Mouse (Mus musculus) embryonic facial prominence, embryonic 12.5 days (tissue): ENCODE data around the gene Olfr101. TPM values are rescaled to one million over a fixed set of nuclear protein-coding genes. Genes with fewer than 3 reads are reported as not detected.

Source experiments
- ATAC-seq: fragments of 200-750 bp; cut with Nextera tagmentation; 2 replicates; pipeline ENCODE4 v1.8.0; 2017; ENCODE audit not compliant: insufficient number of reproducible peaks, insufficient read depth, low FRiP score, low TSS enrichment
- H3K27ac ChIP-seq: fragments of 300-500 bp; sonication (generic); 2 replicates; pipeline ENCODE4 v1.5.1; 2016; ENCODE audit warnings: mild to moderate bottlenecking
- H3K27me3 ChIP-seq: fragments of 300-500 bp; sonication (generic); 2 replicates; pipeline ENCODE4 v1.6.1; 2016; ENCODE audit warnings: mild to moderate bottlenecking, moderate library complexity
- H3K36me3 ChIP-seq: fragments of 300-500 bp; sonication (generic); 2 replicates; pipeline ENCODE4 v1.6.1; 2016; ENCODE audit warnings: mild to moderate bottlenecking
- H3K4me1 ChIP-seq: fragments of 300-500 bp; sonication (generic); 2 replicates; pipeline ENCODE4 v1.6.1; 2016
- H3K4me2 ChIP-seq: fragments of 300-500 bp; sonication (generic); replicated peaks from 2 replicates; pipeline ENCODE4 v1.6.1; 2016; ENCODE audit warnings: mild to moderate bottlenecking, moderate library complexity
- H3K4me3 ChIP-seq: fragments of 300-500 bp; sonication (generic); 2 replicates; pipeline ENCODE4 v1.5.1; 2016; ENCODE audit warnings: mild to moderate bottlenecking
- H3K9ac ChIP-seq: fragments of 300-500 bp; sonication (generic); 2 replicates; pipeline ENCODE4 v1.6.1; 2016; ENCODE audit warnings: mild to moderate bottlenecking, moderate library complexity
- H3K9me3 ChIP-seq: fragments of 300-500 bp; sonication (generic); 2 replicates; pipeline ENCODE4 v1.6.1; 2016; ENCODE audit warnings: mild to moderate bottlenecking, moderate library complexity
- WGBS: fragments of 180-500 bp; shearing (Covaris S2); methylation state at CpG from one replicate; pipeline ENCODE4 v1.1.7; 2016; 5-methylcytosine and 5-hydroxymethylcytosine counted together
- polyA plus RNA-seq: library from polyadenylated mRNA; unstranded; fragments of >200 nt; fragmentation: Nextera tagmentation; extraction: Ambion mirVana; gene quantifications from 2 replicates; pipeline ENCODE4 v1.2.1, GENCODE M21; 2016

Olfr101 gene
- polyA plus RNA-seq, result not detected in 2 replicates

DNA sequence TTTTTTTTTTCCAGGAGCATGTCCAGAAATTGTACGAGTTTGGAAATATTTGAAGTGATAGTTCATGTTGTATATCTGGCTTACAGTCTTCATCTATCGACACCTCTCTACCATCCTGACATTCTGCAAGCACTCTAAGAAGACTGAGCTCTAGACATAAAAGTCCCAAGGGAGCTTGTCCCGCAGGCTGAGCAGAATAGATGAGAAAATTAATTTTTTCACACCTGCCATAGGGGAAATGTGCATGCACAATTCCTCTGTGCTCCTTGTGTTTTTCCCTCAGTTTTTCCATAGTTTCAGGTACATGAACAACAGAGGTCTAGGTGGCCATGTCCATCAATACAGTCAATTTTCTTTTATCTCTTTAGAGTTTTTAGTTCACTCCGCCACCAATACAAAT, at the start of gene Olfr101:
Gene Olfr101, minus strand, starts transcription at position 101 of the 400 bp plus-strand sequence.
- Histone ChIP-seq H3K27me3 (no peaks in the 10 kb centered on the region), H3K9ac (no peak within 1 kb of the TSS), H3K36me3 (no peaks in the 10 kb centered on the region), H3K4me2 (no peak within 1 kb of the TSS), H3K4me3 (no peak within 1 kb of the TSS), H3K9me3 (no peaks in the 10 kb centered on the region), H3K27ac (no peak within 1 kb of the TSS), H3K4me1 (no peaks in the 10 kb centered on the region)
- no peak for ATAC-seq
- 81% methylated on average over 4 of the region's 4 CpGs for WGBS

DNA sequence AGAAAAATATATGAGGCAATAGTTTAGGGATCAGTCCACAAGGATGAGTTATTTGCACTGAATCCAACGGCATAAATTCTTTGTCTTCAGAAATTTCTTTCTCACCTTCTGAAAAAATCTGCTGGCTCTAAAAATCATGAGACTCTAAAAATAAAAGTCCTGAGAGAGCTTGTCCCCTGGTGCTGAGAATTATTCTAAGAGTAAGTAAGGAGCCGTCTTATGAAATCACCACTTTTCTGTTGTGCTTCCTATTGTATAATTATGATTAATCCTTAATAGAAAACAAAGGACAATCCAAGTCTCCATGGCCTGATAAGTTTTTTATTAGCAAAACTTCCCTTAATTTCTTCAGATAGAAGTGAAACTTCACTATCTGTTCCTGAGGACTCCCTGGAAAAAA, 35.5 kb upstream of the Olfr101 start, which contains the start of gene Olfr103:
Gene Olfr103, minus strand, starts transcription at position 101 of the 400 bp plus-strand sequence.
- Histone ChIP-seq H3K4me1 (no peaks in the 10 kb centered on the region), H3K4me3 (no peak within 1 kb of the TSS), H3K4me2 (no peak within 1 kb of the TSS), H3K27ac (no peak within 1 kb of the TSS), H3K36me3 (no peaks in the 10 kb centered on the region), H3K9me3 (no peaks in the 10 kb centered on the region), H3K9ac (no peak within 1 kb of the TSS), H3K27me3 (no peaks in the 10 kb centered on the region)
- ATAC-seq, result no peak
- WGBS, result 85% methylated on average over 2 of the region's 2 CpGs

DNA sequence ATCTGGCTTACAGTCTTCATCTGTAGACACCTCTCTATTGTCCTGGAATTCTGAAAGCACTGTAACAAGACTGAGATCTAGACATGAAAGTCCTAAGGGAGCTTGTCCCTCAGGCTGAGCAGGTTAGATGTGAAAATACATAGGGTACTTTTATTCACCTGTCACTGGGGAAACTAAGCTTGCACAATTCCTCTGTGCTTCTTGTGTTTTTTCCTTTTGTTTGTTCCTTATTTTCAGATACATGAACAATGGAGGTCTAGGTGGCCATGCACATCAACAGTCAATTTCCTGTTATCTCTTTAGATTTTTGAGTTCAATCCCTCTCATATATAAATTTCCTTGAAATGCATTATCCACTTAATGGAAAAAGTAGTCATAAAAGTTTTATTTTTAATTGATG, 12.8 kb upstream of the Olfr101 start, which contains the start of gene Olfr102:
Gene Olfr102, minus strand, starts transcription at position 101 of the 400 bp plus-strand sequence.
- Histone ChIP-seq H3K27ac (no peak within 1 kb of the TSS), H3K4me3 (no peak within 1 kb of the TSS), H3K4me2 (no peak within 1 kb of the TSS), H3K4me1 (no peaks in the 10 kb centered on the region), H3K9ac (no peak within 1 kb of the TSS), H3K27me3 (no peaks in the 10 kb centered on the region), H3K9me3 (no peaks in the 10 kb centered on the region), H3K36me3 (no peaks in the 10 kb centered on the region)
- ATAC-seq, result no peak

DNA sequence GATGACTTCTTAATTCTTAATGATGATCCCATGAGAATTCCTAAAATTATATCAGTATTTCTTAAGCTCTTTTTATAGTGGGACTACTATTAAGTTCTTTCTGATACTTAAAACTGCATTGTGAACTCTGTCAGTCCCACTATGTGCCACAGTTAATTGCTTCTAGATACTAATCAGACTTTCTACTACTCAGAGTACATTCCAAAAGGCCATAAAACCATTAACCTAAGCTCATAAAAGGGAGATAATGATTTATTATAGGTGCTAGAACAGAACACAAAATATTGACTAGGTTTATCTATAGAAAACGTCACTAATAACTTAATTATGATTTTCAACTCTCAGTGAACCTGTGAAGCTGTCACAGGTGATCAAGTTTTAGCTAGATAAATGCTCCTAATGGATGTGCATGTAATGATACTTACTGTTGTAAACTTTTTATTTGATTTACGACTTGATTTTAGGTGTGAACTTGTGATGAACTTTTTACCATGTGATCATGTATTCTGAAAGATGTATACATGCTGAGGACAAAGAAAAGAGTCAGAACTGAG, 6.1 kb upstream of the Olfr101 start:
- Histone ChIP-seq H3K4me3 (no peak overlapping the region), H3K27me3 (no peaks in the 10 kb centered on the region)

DNA sequence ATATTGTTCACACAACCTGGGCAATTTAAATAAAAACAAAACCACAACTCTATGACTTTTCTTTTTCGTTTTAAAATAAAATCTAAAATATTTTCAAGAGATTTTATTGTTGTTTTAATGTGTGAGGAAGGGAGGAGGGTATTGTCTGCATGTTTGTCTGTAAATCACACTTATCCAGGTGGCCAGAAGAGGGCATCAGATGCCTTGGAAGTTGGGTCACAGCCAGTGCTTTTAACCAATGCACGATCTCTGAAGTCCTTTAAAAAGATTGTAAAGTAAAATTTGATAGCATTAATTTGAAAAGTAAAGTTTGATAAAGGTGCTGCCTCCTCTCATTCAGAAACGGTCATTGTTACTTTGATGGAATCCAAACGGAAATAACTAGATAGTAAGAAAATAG, 4.4 kb upstream of the Olfr101 start:
- no peaks in the 10 kb centered on the region for H3K27me3 ChIP-seq
- no peaks in the 10 kb centered on the region for H3K4me1 ChIP-seq
- H3K4me2 ChIP-seq, result no peak overlapping the region
- no peaks in the 10 kb centered on the region for H3K9me3 ChIP-seq
- no peak overlapping the region for H3K9ac ChIP-seq
- H3K27ac ChIP-seq, result no peak overlapping the region
- no peaks in the 10 kb centered on the region for H3K36me3 ChIP-seq
- WGBS, result 37% methylated on average over 4 of the region's 4 CpGs
- no peak for ATAC-seq
- H3K4me3 ChIP-seq, result no peak overlapping the region

More for the DNA sequence above, 6.1 kb upstream of the Olfr101 start:
- no peak overlapping the region for H3K9ac ChIP-seq
- no peaks in the 10 kb centered on the region for H3K9me3 ChIP-seq
- ATAC-seq, result no peak
- H3K36me3 ChIP-seq, result no peaks in the 10 kb centered on the region
- H3K4me2 ChIP-seq, result no peak overlapping the region
- H3K27ac ChIP-seq, result no peak overlapping the region
- 53% methylated on average over 2 of the region's 2 CpGs for WGBS
- H3K4me1 ChIP-seq, result no peaks in the 10 kb centered on the region

DNA sequence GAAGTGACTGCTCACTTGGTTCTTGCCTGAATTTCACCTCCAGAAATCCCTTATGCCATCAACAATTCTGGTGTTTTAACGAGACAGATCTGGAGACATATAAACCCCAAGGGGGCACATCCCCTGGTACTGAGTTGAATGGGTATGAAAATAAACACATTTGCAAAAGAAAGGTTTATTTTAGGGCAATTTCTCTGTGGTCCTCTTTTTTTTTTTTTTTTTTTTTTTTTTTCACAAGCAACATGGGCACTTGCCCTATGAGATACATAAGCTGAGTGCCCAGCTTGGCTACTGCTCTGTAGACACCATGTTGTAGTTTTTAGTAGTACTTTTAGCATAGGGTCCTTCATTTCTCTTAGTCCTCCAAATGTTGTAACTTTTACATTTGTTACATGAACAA, 20.8 kb downstream of the Olfr101 start, which contains the start of gene Olfr99:
Gene Olfr99, minus strand, starts transcription at position 101 of the 400 bp plus-strand sequence.
- Histone ChIP-seq H3K27ac (no peak within 1 kb of the TSS), H3K9ac (no peak within 1 kb of the TSS), H3K4me3 (no peak within 1 kb of the TSS), H3K9me3 (no peaks in the 10 kb centered on the region), H3K27me3 (no peaks in the 10 kb centered on the region), H3K4me2 (no peak within 1 kb of the TSS), H3K36me3 (no peaks in the 10 kb centered on the region), H3K4me1 (no peaks in the 10 kb centered on the region)
- no peak for ATAC-seq
- WGBS, result 63% methylated on average over 1 of the region's 1 CpGs

DNA sequence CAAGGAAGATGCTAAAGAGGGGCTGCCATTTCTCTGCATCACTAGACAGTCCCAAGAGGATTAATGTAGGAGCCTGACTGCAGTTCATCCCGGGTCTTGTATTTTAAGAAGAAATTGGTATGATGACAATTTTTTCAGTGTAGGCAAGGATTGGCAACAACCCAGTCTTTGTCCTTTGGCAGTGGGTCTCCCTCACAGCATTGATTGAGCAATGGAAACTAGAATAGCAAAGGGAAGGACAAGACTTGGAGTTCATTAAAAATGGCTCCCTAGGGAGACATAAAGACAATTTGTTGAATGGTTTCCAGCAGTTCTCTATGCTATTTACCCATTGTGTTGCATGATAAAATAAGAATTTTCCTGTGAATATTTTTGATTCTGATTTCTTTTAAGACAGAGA, 23.8 kb downstream of the Olfr101 start:
- no peak overlapping the region for H3K9ac ChIP-seq
- no peak overlapping the region for H3K4me2 ChIP-seq
- no peaks in the 10 kb centered on the region for H3K36me3 ChIP-seq
- H3K27me3 ChIP-seq, result no peaks in the 10 kb centered on the region
- no peaks in the 10 kb centered on the region for H3K9me3 ChIP-seq
- no peak overlapping the region for H3K4me3 ChIP-seq
- WGBS, result 75% methylated on average over 1 of the region's 1 CpGs
- no peak overlapping the region for H3K27ac ChIP-seq
- H3K4me1 ChIP-seq, result no peaks in the 10 kb centered on the region
- ATAC-seq, result no peak

DNA sequence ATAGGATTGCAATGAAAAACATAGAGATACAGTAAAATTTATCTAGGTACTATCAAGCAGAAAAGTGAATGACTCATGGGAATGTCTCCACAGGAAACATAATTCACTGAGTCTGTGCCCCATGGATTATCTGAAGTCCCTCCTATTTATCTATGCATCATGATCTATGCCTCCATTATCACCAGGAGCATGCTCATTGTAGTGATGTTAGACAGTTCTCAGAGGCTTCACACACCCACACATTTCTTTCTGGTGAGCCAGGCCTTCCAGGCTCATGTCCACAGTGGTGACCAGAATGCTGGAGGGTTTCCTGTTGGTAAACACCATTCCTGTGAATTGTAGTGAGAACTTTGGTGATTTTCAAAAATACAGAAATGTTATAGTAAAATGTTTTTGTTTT, 27.5 kb downstream of the Olfr101 start:
- Histone ChIP-seq H3K9ac (no peak overlapping the region), H3K9me3 (no peaks in the 10 kb centered on the region), H3K4me3 (no peak overlapping the region), H3K27me3 (no peaks in the 10 kb centered on the region), H3K4me1 (no peaks in the 10 kb centered on the region), H3K4me2 (no peak overlapping the region), H3K36me3 (no peaks in the 10 kb centered on the region), H3K27ac (no peak overlapping the region)
- ATAC-seq, result no peak

DNA sequence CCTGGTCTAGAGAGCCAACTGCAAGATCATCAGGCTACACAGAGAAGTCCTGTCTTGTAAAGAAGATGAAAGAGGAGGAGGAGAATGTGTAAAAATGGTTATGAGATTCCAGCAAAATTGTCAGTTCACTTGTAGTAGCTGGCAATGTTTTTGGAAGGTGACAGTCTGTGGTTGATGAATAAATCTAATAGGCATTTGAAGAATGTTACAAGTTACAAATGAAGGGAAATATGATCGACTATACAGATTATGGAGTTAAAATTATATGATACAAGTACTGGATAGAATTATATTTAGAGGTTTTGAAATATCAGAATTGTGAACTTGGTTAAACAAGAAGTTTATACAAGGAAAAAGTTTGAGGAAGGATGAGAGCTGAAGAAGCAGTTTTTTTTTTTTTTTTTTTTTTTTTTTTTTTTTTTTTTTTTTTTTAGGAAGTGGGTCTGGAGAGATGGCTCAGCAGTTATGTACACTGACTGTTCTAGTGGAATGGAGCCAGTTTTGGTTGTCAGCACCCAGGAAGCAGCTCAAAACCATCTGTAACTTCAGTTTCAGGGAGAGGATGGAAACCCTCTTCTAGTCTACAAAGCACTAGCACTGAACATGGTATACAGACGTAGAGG, 28.4 kb downstream of the Olfr101 start:
- ATAC-seq, result no peak
- H3K9me3 ChIP-seq, result no peaks in the 10 kb centered on the region
- no peak overlapping the region for H3K4me2 ChIP-seq
- WGBS, result 81% methylated on average over 2 of the region's 2 CpGs
- H3K9ac ChIP-seq, result no peak overlapping the region
- no peak overlapping the region for H3K27ac ChIP-seq
- no peaks in the 10 kb centered on the region for H3K27me3 ChIP-seq
- H3K4me3 ChIP-seq, result no peak overlapping the region
- H3K36me3 ChIP-seq, result no peaks in the 10 kb centered on the region
- H3K4me1 ChIP-seq, result no peaks in the 10 kb centered on the region

DNA sequence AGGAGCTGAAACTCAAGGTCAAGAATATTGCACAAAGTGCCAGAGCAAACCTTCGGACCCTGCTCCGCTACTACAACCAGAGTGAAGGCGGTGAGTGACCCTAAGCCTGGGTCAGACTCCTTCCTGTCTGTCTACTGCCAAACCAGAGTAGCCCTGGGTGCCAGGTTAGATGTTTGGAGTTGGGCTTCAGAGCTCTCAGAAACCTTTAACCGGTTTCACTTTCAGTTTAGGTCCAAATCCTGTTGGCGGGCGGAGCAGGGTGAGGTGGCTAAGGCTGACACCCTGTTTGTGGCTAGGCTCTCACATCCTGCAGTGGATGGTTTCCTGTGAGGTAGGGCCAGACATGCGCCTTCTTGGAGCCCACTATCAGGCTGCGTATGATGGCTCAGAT, 33.4 kb downstream of the Olfr101 start:
- ATAC-seq, result 0 out of 2 replicates have a peak, but pooled peaks have one; percentile 10
- Histone ChIP-seq H3K4me1 (no peaks in the 10 kb centered on the region), H3K4me3 (peak overlapping the region; percentile 35), H3K4me2 (peak overlapping the region; percentile 70), H3K9me3 (no peaks in the 10 kb centered on the region), H3K27ac (no peak overlapping the region), H3K36me3 (no peaks in the 10 kb centered on the region), H3K9ac (no peak overlapping the region), H3K27me3 (no peaks in the 10 kb centered on the region)
- WGBS, result 66% methylated on average over 8 of the region's 8 CpGs

DNA sequence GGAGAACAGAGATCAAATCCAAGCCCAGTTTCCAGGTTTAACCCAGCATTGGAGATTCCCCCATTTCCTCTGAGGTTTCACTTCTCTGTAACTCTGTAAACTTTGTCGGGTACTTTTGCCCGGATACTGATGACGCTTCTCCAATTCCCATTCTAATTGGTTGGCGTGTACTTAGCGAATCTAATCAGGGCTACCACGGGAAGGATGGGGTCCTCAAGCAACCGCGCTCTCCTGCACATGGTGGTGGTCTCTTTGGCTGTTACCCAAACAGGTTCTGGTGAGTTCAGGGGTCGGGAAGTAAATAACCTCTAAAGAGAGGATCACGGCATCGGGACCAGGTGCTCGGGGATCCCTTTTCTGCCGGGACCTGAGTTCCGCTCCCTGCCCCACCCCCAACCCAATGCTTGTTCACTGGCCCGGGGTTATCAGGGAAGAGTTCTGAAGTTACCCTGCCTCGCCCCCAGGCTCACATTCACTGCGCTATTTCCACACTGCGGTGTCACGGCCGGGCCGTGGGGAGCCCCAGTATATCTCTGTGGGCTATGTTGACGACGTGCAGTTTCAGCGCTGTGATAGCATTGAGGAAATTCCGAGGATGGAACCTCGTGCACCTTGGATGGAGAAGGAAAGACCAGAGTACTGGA, 33.9 kb downstream of the Olfr101 start, which contains the start of gene H2-M3:
Gene H2-M3, plus strand, starts transcription at position 163 of the 644 bp plus-strand sequence.
- Histone ChIP-seq H3K27me3 (no peaks in the 10 kb centered on the region), H3K27ac (no peak within 1 kb of the TSS)
- WGBS, result 4% methylated on average over 26 of the region's 26 CpGs

DNA sequence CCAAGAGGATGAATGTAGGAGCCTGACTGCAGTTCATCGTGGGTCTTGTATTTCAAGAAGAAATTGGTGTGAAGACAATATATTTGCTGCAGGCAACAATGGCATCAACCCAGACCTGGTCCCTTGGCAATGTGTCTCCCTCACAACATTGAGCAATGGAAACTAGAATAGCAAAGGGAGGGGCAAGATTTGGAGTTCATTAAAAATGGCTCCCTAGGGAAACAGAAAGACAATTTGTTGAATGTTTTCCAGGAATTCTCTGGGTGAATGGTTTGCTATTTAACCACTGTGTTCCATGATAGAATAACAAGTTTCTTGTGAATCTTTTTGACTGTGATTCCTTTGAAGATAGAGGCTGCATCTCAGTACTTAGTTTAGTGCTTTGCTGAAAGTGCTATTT, 40.5 kb downstream of the Olfr101 start, which contains the start of gene Olfr98:
Gene Olfr98, minus strand, starts transcription at position 124 of the 400 bp plus-strand sequence.
- no peaks in the 10 kb centered on the region for H3K4me1 ChIP-seq
- H3K27me3 ChIP-seq, result no peaks in the 10 kb centered on the region
- H3K4me2 ChIP-seq, result no peak within 1 kb of the TSS
- 67% methylated on average over 1 of the region's 1 CpGs for WGBS
- no peaks in the 10 kb centered on the region for H3K36me3 ChIP-seq
- no peak for ATAC-seq
- no peaks in the 10 kb centered on the region for H3K9me3 ChIP-seq
- no peak within 1 kb of the TSS for H3K9ac ChIP-seq
- H3K4me3 ChIP-seq, result no peak within 1 kb of the TSS
- no peak within 1 kb of the TSS for H3K27ac ChIP-seq

More for the DNA sequence above, 33.9 kb downstream of the Olfr101 start, which contains the start of gene H2-M3:
- Histone ChIP-seq H3K4me2 (peak within 1 kb of the TSS; percentile 70), H3K9ac (no peak within 1 kb of the TSS), H3K4me3 (peak within 1 kb of the TSS; percentile 35), H3K4me1 (no peaks in the 10 kb centered on the region), H3K9me3 (no peaks in the 10 kb centered on the region), H3K36me3 (no peaks in the 10 kb centered on the region)
- peak; percentile 90 for ATAC-seq
